Mouse (Mus musculus) v-Abl transformed pro-B cells (cell line): ENCODE results near the gene BC025920.

ENCODE experiments used
- in situ Hi-C, 2 experiments: fragments of 400-800 bp; cut with MboI; formaldehyde crosslinking; loops; one replicate each; pipeline ENCODE4 v1.15.1; 2025; ENCODE audit not compliant: unreplicated experiment in 2 of 2

Gene BC025920

GRCm38 (mm10) chr10:81605974-81606751, at the start of gene BC025920:
Gene BC025920 (plus strand): TSS chr10:81606270.
- in situ Hi-C loops = loop anchor here in 1 of 2 experiments (5.0 kb wide), 2 partner anchors 109 to 561 kb away; partner anchors contain the start of gene Ncln

DNA sequence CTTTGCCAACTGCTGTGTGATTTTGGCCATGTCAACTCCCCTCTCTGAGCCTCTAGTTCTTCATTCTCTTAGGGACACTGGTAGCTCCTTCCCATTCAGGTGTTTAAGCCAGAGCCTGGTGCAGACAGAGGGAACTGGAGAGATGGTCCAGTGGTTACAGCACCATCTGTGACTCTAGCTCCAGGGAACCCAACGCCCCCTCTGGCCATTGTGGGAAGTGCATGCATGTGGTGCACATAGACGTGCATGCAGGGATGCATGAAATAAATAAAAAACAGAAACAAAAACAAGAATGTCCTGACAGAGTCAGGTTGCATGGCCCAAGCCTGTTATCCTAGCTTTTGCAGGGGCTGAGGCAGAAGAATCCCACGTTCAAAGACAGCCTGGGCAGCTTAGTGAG, 49.8 kb upstream of the BC025920 start:
- in situ Hi-C loops = loop anchor here in 1 of 2 experiments (10.0 kb wide), 1 partner anchor 361 kb away; no protein-coding TSS in a partner anchor

DNA sequence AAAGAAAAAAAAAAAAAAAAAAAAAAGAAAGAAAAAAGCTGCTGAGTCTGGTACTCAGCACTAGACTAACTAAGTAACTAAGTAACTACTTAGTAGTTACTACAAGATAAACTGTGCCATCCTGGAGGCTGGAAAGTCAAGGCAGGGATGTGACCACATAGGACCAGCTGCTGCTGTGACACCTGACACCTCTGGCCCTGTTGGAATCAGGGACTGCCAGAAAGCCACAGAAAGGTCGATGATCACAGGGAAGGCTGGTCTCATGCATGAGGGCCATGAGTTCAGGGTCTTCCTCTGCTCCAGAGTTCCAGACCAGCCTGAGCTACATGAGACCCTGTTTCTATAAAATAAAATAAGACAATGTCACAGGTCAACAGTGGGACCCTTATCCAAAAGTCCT, 48.6 kb upstream of the BC025920 start:
- in situ Hi-C loops = loop anchor here in 1 of 2 experiments (10.0 kb wide), 1 partner anchor 363 kb away; no protein-coding TSS in a partner anchor

GRCm38 (mm10) chr10:81559163-81559626, 46.9 kb upstream of the BC025920 start, which contains the start of gene Aes:
Gene Aes (plus strand): TSS chr10:81559488.
- in situ Hi-C loops = loop anchor here in 1 of 2 experiments (10.0 kb wide), 1 partner anchor 364 kb away; no protein-coding TSS in a partner anchor

DNA sequence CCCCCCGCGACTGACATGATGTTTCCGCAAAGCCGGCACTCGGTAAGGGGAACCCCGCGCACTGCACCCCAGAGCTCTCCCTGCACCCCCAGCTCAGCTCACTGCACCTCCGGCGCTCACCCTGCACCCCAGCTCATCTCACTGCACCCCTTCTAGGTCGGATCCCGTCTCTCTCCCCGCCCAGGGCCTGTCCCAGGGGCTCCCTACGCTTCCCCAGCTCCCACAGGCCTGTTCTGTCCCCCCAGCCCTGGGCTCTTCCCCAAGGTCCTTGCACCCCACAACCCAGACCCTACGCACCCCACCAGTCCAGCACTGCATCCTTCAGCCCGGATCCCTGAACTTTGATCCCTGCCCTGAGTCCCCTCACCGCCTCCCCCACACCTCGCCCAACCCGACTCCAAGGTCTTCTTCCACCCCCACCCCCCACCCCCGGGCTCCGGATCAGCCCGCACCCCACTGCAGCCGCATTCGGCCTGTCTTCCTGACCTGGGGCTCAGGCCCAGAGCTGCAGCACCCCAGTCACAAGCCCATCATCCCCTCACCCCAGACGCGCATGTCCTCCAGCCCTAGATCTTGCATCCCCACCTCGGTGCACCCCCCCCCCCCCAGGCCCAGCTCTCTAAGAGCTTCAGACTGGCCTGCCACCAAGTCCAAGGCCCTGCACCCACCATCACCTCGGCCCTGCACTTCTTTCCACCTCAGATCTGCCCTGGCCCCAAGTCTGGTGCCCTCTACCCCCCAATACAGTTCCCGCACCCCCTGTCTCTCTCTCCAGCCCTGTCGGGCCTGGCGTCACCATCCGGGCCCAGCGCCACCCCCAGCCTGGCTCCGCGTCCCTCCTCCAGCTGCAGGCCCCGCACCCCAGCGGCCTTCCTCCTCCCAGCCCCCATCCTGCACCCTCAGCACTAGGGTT, 46.2 kb upstream of the BC025920 start:
- in situ Hi-C loops = loop anchor here (5.0 to 10.0 kb wide), 3 partner anchors 42 to 605 kb away; partner anchors contain the start of gene Tle6 (in 2 of the 2)

- in situ Hi-C loops = loop anchor here (5.0 to 10.0 kb wide), 2 partner anchors 41 to 604 kb away; partner anchors contain the start of gene Tle6 (in 2 of the 2)
Observed at GRCm38 (mm10) chr10:81560719-81561459, 45.2 kb upstream of the BC025920 start.

GRCm38 (mm10) chr10:81562411-81562810, 43.7 kb upstream of the BC025920 start:
- in situ Hi-C loops = loop anchor here (5.0 to 10.0 kb wide), 2 partner anchors 40 to 602 kb away; partner anchors contain the start of gene Tle6 (in 2 of the 2)

GRCm38 (mm10) chr10:81563481-81563880, 42.6 kb upstream of the BC025920 start:
- in situ Hi-C loops = loop anchor here (5.0 to 10.0 kb wide), 2 partner anchors 39 to 601 kb away; partner anchors contain the start of gene Tle6 (in 2 of the 2)

DNA sequence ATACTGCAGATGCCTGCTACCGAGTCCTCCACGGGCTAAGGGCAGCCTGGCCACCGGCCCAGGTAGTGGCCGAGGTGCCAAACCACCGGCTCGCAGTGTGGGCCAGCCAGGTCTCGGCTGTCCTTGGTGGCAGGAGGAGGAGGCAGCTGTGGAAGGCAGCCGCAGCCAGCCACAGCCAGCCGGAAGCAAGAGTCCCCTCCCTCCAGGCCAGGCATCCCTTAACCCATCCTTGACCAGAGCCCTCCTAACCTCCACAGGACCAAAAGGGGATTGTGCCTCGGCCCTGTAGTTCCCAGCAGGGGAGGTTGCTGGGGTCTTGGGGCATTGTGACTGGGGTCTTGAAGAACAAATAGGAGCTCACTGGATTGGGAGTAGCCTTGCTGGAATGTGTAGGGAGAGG, 41.9 kb upstream of the BC025920 start:
- in situ Hi-C loops = loop anchor here (5.0 to 10.0 kb wide), 2 partner anchors 38 to 601 kb away; partner anchors contain the start of gene Tle6 (in 2 of the 2)

- in situ Hi-C loops = loop anchor here (5.0 to 10.0 kb wide), 2 partner anchors 38 to 600 kb away; partner anchors contain the start of gene Tle6 (in 2 of the 2)
Observed at GRCm38 (mm10) chr10:81564734-81565133, 41.3 kb upstream of the BC025920 start.

- in situ Hi-C loops = loop anchor here in 1 of 2 experiments (10.0 kb wide), 1 partner anchor 599 kb away; no protein-coding TSS in a partner anchor
Observed at GRCm38 (mm10) chr10:81565257-81566228, 40.5 kb upstream of the BC025920 start.

- in situ Hi-C loops = loop anchor here in 1 of 2 experiments (10.0 kb wide), 1 partner anchor 596 kb away; no protein-coding TSS in a partner anchor
Observed at GRCm38 (mm10) chr10:81568381-81569191, 37.5 kb upstream of the BC025920 start.

- in situ Hi-C loops = loop anchor here in 1 of 2 experiments (10.0 kb wide), 1 partner anchor 595 kb away; no protein-coding TSS in a partner anchor
Observed at GRCm38 (mm10) chr10:81569507-81570237, 36.4 kb upstream of the BC025920 start.

GRCm38 (mm10) chr10:81570238-81570800, 35.8 kb upstream of the BC025920 start:
- in situ Hi-C loops = no loop called here

DNA sequence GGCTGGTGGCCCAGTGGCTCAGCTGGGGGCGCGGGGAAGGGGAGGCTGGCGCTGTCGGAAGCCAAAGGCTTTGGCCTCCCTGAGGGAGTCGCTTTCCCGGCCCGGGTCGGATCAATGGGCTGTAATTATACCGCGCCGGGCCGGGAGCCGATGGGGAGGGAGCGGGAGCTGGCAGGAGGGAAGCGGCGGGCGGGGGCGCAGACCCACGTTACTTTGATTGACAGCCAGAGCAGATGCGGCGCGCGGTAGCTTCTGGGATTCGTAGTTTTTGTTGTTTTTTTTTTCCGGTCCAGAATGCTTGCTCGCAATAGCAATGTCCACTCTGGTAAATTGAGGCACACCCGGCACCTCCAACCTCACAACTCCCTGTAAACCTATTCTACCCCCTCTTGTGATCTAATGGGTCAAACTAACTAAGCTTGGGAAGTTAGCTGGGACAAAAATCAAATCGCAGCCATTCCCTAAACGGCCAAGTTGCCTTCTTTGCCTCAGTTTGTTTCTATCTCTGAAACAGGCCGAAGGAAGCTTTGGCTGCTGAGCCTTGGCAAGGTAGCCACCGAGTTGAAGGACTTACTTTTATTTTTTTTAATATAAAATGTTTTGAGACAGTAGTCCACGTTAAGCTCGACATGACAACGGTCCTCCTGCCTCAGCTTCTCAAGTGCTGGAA, 35.1 kb upstream of the BC025920 start:
- in situ Hi-C loops = no loop called here

- in situ Hi-C loops = no loop called here
Observed at GRCm38 (mm10) chr10:81571501-81571876, 34.6 kb upstream of the BC025920 start.
